Mouse (Mus musculus): ENCODE measurements around the gene Sgf29.

Gene Sgf29

DNA sequence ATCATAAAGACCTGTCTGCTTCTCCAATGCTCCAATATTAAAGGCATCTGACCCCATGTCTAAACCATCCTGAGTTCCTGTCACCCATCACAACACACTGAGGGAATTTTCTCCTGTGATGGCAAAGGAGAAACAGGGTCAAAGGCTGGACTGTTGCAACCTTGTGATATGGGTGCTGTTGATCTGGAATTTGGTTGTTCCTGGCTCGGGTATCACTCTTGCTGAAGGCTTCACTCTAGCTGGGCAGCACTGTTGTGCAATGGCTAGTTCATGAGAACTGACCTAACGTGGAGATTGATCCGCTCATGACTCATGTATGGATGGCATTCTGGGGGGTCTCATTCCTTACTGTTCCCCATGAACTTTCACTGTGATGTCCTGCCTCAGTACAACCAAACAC, 39.9 kb downstream of the Sgf29 start:
- no peak for DNase-seq

DNA sequence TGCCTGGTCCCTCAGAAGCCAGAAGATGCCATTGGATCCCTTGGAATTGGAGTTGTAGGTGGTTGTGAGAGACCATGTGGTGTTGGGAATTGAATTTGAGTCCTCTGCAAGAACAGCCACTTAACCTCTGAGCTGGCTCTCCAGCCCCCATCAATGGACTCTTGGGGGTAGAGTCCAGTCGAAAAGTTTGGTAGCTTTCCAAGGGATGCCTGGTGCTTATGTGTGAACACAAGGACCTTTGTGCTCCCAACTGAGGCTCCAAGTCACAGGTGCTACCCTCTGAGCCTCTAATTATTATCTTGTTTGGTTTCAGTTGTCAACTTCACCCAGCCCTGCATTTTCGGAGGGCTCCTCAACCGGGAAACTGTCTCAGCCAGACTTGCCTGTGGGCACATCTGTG, 41.6 kb downstream of the Sgf29 start:
- DNase-seq, result no peak

DNA sequence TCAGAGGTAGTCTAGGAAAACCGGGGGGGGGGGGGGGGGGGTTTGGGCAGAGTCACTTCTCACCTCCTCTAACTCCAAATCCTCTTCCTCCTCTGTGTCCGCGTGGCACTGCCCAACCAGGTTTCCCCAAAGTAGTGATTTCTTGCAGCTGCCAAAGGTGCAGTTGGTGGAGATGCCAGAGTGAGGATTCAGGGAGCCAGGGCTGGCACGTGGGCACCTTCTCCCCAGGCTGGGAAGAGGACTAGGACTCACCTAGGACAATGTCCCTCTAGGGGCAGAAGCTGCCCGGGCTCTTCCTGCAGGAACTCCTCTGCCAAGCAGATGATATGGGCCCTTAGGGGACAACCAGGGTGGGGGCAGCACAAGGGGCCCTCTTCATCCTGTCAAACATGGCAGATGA, 42.6 kb downstream of the Sgf29 start:
- DNase-seq, result no peak

DNA sequence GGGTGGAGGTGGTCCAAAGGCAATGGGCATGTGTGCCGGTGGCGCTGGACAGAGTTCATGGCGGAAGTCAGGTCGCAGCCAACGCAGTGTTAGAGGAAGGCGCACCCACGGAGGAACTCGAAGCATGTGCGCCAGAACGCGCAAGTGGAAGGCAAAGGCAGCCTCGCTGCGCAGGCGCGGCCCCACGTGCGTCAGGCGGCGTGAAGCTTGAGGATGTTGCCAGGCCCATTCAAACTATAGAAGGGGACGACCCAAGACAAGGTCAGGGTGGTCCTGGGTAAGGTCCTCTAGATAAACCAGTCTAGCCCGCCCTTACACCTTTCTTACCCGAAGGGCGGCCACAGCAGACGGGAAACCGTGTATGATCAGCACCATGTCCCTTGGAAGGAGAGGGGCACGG, 43.3 kb downstream of the Sgf29 start:
- no peak for DNase-seq

DNA sequence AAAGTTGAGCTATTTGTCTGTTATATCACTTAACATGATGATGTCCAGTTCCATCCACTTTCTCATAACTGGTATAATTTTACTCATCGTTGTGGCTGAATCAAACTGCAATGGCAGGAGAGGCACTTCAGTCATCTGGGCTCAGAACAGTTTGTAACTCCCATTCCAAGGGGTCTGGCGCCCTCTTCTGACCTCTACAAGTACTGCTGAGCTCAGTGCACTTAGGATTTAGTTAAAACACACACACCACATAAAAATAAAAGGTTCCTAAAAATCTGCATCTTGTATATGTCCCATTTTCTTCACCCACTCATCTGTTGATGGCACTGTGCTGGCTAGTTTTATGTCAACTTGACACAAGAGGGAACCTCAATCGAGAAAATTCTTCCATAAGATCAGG, 44.1 kb downstream of the Sgf29 start:
- DNase-seq, result peak; percentile 81

DNA sequence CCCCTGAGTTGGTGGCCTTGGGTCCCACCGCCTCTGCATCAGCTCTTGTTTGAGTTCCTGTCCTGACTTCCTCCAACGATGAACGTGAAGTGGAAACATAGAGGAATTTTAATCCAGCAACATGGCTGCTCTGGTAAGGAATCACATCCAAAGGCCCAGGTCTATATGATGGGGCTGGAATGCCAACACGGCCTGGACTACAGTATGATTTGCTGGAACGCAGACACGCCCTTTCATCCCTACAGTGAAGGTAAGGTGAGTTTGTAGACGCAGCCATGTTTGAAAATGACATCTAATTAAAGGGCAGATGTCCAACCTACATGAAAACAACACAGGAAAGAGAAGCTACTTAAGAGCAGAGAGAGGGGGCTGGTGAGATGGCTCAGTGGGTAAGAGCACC, 44.7 kb downstream of the Sgf29 start:
- no peak for DNase-seq

DNA sequence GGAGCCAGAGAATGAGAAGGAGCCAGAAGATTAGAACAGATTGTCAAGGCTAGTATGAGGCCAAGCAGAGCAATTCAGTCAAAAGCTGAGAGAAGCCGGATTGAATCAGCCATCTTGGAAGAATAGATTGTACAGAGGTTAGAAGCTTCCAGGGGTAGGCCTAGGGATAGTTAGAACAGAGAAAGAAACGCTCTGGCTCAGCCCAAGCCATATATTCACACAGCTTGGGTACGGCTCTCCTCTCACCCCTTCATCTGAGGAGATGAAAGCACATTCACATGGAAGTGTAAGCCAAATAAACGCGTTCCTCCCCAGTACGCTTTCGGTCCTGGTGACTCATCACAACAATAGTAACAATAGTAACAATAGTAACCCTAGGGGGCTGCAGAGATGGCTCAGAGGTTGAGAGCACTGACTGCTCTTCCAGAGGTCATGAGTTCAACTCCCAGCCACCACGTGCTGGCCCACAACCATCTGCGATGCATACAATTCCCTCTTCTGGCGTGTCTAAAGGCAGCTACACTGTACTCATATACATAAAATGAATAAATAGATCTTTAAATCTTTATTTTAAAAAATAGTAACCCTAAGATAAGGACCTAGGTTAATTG, 45.4 kb downstream of the Sgf29 start:
- DNase-seq, result no peak

DNA sequence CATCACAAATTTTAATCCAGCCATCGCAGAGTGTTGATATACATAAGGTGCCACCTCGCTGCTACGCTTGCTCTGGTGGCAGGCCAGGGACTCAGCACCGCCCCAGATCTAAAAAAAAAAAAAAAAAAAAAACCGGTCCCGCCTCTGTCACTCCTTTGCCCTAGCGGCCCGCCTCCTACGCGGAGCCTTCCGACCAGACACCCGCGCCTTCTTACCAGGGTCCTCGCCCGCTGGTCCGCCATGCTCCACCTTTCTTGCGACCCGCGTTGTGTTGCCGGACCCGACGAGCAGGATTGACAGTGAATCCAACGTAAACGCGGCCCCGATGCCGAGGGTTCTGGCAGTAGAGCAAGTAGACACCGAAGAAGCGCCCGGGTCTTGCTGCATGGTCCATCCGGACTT, 46.1 kb downstream of the Sgf29 start, which contains the start of gene Bola2:
Bola2 (plus strand) TSS at position 192 of the 402 bp plus-strand sequence.
- DNase-seq, result peak; percentile 63

DNA sequence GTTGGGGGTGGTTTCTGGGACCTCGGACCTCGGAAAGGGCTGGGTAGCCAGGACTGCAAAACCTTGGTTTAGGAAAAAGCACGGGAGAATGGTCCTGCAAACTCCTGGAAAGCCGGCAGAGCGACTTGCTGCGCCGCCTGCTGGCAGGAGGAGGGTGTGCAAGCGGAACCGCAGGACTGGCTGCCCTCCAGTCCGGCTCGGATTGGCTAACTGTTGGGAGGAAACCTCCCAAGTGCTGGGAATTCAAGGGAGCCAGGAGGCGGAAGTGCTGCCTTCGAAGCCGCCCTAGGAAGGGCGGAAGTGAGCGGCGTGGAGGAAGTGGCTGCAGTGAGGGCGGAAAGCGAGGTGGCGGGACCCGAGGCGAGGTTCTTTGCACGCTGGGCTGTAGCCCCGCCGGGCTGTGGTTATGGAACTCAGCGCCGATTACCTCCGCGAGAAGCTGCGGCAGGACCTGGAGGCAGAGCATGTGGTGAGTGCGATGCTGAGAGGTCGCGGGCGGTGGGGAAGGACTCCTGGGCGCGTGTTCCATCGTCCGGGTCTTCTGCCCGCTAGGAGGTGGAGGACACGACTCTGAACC, 46.6 kb downstream of the Sgf29 start, which contains the start of gene Slx1b:
Slx1b (minus strand) TSS at position 154 of the 577 bp plus-strand sequence.
- peak; percentile 91 for DNase-seq

DNA sequence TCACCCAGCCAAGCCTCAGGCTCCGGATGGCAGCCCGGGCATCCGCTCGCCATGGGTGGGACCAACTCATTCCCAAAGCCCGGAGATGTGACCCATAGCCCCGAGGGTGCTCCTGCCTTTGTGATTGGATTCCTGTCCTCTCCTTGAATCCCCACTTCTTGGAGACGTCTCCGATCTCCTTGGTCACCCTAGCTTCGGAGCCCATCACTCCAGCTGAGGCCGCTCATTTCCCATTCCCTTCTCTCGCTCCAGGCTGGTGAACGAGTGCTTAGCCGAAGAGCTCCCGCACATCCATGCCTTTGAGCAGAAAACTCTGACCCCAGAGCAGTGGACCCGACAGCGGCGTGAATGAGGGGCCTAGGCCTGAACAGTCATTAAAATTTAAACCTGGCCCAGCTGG, 47.2 kb downstream of the Sgf29 start:
- DNase-seq, result no peak

DNA sequence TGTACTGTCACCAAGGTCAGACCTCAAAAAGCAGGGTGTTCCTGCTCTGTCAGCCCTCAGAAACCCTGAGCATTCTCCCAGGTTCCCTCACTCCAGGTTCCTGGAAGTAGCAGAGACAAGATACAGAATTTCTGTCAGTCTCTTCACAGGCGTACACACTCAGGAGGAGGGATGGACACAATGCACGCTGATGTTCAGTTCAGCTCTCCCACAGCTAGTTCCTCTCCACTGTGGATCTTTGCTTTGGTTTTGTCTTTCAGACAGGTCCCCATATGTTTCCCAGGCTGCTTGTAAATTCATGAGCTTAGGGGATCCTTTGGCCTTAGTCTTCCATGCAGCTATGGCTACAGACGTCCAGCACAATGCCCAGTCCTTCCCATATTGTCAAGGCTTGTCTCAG, 47.8 kb downstream of the Sgf29 start:
- DNase-seq, result no peak

DNA sequence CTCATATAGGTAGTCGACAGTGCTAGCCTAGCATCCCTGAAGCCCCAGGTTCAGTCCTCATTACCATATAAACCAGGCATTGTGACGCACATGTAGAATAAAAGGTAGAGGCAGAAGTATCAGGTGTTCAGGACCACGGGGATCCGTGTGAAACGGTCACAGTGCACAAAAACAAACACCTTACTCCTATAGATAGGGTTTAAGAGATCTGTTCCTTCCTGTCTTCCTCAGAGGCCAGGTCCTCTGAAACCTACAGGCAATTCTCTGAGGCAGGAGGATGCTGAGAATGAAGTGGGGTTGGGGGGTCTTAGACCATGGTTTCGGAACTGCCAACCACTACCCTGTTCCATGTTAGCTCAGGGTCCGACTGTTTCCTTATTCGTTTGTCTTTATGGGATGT, 48.7 kb downstream of the Sgf29 start:
- DNase-seq, result no peak

DNA sequence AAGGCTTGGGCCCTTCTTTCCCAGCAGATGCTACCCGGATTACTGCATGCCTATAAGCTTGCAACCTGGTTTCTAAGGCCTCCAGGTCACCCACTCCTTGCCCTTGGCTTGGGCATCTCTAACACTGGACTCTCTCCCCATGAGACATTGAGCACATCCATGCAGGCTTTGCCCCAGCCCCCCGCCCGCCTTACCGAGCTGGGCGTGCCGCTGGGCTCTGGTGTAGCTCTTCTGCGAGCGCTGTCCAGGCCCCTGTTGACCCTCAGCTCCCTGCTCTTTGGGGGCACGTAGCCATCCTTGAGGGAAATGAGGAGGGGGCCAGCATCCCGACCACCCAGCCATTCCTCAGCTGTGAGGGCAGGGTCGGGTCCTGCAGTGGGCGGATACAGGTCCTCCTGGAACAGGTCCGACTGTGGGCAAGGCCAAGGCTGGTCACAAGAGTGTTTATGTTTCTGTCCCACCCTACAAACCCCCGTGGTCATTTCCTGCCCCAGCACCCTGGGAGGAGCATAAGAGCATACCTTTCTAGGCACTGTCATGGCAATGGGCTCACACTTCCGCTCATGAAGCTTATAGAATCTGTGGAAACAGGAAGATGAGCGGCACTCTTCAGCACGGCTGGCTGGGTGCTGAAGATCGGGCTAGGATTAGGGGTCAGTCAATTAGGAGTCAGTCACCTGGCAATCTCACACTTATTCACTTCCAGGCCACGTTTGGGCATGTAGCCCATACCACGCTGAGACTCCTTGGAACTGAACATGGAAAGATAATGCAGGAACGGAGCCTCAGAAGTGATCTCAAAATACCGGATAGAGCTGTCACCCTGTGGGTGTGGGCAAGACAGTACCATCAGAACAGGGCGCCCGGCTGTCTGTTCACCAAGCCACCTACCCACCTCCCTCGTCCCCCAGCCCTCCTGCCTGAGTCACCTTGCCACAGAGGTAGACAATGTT, 51.2 kb downstream of the Sgf29 start:
- DNase-seq, result no peak

DNA sequence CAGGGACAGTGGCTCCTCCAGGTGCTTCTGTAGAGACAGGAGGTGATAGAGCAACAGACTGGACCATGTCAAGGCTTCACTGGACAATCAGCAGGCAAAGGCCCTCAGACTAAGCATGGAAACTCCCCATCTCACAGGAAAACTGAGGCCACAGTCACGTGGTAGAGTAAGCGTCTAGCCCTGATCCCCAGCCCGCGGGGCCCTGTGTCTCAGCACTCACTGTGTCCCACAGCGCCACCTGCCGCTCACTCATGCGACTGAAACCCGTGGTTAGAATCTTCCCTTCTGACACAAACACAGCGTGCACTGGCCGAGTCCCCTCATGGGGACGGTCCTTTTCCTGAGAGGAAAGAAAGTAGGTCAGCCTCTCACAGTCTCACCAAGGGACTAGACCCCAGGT, 52.0 kb downstream of the Sgf29 start:
- peak; percentile 98 for DNase-seq

DNA sequence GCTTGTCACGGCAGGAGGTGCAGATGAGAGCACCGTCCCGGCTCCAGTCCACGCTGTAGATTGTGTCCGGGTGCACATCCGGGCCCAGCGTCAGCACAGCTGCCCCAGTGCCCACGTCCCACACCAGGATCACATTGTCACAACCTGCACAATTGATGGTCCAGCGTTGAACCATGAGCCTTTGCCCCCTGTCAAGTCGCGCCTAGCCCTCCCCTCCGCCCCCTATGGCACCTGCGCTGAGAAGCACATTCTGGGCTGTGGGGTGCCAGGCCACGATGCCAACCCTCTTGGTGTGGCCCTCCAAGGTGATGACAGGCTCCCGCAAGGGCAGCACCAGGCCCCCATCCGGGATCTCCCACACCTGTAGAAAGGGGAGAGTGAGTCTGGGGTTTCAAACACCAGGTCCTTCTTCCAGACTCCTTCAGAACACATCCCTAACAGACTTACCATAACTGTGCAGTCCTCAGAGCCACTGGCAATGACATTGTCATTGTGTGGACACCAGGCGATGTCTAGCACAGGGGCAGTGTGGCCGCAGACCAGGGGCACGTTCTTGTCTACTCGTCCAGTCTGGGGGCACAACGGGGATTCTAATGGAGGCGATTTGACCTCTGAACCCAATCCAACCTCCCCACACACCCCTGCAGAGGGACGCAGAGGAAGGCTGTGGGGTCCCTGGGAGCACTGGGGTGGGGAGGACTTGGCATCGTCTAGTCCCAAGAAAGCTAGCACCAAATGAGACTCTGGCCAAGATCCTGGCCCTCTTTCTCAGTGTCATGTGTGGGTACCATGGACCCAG, 52.6 kb downstream of the Sgf29 start:
- no peak for DNase-seq

DNA sequence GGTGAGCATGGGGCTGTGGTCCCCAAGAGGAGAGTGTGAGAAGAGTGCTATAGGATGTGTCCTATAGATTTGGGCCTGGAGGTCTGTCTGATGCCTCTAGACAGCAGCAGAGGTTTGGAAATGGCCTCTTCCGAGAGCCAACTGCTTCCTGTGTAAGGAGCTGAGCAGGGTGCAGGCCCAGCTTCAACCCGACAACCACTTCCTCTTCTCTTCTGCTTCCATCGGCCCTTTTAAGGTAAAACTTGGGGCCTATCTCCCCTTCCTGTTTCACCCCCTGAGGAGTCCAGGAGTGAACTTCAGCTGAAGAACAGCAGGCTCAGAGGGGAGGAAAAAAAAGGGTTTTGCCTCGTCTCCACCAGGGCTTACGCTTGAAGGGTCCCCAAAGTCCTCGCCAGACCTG, 53.2 kb downstream of the Sgf29 start:
- DNase-seq, result no peak

DNA sequence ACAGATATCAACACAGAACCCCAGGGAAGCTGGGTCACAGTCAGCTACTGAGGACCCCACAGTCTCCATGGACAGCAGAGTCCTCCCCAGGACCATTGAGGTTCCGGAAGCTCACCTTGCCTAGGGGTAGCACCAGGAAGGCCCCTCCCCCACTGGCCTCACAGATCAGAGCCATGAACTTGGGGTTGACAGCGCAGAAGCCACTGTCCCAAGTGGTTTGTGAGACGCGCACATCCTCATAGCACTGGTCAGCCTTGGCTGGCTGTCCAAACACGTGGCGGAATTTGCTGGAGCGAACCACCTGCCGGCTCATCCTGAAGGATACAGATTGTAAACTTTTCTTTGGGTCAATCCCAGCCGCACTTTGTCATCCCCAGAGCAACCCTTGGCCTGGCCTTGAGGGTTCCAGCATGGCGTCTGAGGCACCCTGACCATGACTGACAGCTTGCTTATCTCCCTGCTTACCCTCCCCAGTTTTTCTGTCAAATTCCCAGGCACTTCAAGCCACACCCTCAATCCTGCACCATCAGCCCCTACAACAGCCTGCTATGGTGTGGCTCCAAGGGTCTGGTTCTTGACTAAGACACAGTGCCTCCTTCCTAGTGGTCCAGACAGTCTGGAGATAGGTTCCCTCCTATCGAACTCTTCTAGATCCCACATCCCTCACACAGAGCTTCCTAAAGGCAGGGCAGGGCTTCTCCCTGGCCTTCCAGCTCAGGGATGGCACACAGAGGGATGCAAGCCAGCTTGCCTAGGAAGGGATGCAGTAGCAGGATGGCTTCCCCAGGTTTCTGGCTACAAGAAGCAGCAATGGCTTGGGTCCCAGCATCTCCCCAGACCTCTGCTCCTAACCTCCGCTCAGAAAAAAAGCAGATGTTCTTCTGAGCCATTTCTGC, 54.0 kb downstream of the Sgf29 start:
- peak; percentile 20 for DNase-seq

DNA sequence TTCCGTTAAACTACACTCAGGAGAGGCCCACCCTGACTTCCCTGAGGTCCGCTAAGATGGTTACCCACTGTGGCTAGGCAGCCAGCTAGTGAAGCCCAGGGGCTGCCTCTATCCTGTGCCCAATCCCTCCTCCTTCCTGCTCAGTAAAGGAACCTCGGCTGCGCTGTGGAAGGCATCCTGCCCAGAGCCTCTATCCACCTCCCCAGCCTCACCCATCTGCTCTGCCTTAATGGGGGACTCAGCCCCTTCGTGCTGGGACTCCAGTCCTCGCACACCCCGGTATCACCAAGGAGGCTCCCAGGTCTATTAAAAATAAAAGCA, 54.6 kb downstream of the Sgf29 start:
- peak; percentile 38 for DNase-seq

DNA sequence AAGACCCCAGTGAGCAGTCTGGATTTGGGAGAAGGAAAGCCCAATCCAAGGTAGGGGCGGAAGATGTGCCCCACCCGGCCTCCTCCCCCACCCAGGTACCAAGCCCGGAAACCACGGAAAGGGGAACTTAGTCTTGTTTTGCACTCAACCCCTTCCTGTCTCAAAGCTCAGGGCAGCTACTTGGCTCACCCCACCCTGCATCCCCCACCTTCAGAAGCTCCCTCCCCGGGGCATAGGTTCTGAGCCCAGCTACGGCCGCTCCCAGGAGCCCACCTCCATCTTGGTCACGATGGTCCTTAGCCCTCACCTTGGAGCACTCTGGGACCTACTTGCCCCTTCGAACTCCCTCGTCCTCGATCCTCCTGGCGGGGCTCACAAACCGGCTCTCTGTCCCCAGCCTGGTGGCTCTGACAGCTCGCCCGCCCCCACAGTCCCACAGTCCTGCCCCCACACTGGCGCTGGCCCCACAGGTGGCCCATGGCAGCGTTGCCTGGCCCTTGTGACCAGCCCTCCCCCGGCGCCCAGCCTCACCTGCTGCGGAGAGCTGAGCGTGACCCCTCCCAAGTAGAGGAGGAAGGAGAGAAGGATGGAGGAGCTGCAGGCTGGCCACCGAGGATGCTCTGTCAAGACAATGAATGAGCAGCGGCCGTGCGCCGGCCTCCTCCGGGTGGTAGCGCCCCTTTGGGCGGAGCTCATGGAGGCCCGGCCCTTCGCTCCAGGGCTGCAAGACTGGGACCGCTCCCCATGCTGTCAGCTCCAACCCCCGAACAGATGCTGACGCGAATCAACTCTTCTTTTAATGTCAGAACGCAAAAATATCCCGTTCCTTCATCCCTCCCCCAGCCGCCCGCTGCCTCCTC, 55.2 kb downstream of the Sgf29 start:
- DNase-seq, result peak; percentile 91

DNA sequence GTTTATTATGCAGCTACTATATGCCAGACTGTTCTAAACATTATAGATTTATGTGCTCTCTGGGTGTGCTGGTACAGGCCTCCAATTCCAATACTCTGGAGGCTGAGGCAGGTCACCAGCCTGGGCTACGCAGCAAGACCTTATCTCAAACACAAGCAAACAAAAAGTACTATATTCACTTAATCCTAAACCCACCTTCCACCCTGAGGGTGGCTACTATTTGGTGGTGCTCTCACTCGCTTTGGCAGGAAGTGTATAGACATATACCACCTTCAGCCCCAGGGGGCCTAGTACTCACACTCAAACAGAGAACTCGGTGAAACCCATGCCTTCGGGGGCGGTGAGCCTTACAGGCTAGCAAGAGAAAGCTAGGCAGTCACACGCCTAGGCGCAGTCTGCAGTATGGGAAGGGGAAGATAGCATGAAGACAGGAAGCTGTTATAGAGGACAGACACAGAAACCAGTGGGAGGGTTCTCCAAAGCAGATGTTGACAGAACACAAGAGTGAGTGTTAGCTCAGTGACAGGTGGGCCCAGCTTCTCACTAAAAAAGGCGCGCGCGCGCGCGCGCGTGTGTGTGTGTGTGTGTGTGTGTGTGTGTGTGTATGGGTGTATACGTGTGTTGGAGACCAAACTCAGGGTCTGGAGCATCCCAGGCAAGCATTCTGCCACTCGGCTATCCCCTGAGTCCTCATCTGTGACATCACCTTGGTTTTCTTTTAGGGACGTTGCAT, 58.5 kb downstream of the Sgf29 start, which contains the start of gene Coro1a:
Coro1a (minus strand) TSS at position 346 of the 733 bp plus-strand sequence.
- no peak for DNase-seq

All from right cerebral cortex, postnatal 14 days (tissue).